Mouse (Mus musculus) spleen, adult 2 months (tissue): ENCODE results near the gene Tnf.

Source experiments
- CTCF ChIP-seq: fragments of 200-500 bp; IDR thresholded peaks from 2 replicates; pipeline ENCODE4 v1.5.1; 2011; ENCODE audit warnings: mild to moderate bottlenecking, inconsistent platforms; ENCODE audit not compliant: insufficient read depth, insufficient read length, insufficient replicate concordance; ENCODE audit errors: extremely low read depth
- POLR2A ChIP-seq: fragments of 200-500 bp; IDR thresholded peaks from 2 replicates; pipeline ENCODE4 v1.6.1; 2011; ENCODE audit warnings: low read depth, low read length, inconsistent platforms

- TF ChIP-seq CTCF (no peak), POLR2A (no peak)
Measured at GRCm38 (mm10) chr17:35187345-35187744, 14.5 kb downstream of the Tnf start.
